Mouse (Mus musculus): ENCODE measurements at regions not wholly inside any gene's neighbourhood (a gene's known extent, or its start where the extent isn't known, plus 50 kb on each side); places are given as distances from the start of the nearest gene placed in this dataset.

DNA sequence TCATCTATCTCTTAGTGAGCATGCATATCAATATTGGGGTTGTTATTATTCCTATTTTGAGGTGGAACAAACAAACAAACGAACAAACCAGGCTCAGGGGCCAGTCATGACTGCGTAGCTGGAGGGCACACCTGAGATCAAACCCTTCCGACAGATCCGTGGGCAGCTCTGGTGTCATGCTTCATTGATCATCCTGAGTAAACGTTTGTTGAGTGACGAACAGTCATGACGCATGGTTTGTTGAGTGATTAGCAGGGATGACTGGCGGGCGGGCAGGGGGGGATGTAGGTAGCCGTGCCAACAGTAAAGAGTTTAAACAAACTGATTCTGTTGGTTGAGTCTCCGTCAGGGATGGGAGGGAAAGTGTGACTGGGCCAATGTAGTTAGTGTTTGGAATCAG, 55.8 kb downstream of the Camk2n1 start:
- TF ChIP-seq JUND (conservative IDR thresholded peaks at IDR 0.05; ENCODE audit: low read depth, low read length) (no peak), NRF1 (IDR thresholded peaks at IDR 0.05; ENCODE audit: low read depth, low read length) (no peak), SIN3A (IDR thresholded peaks at IDR 0.05; ENCODE audit: low read length) (no peak), PAX5 (IDR thresholded peaks at IDR 0.05; ENCODE audit: low read length) (no peak), POLR2A (IDR thresholded peaks at IDR 0.05; ENCODE audit: low read depth, low read length) (no peak), CHD1 (IDR thresholded peaks at IDR 0.05; ENCODE audit: low read depth, low read length) (no peak), MAX (IDR thresholded peaks at IDR 0.05; ENCODE audit: low read length) (no peak), CHD2 (IDR thresholded peaks at IDR 0.05; ENCODE audit: low read length) (no peak), MAFK (IDR thresholded peaks at IDR 0.05; ENCODE audit: insufficient replicate concordance, low read length) (no peak), ZC3H11A (IDR thresholded peaks at IDR 0.05; ENCODE audit: low read depth, low read length) (no peak)
- dilution Hi-C loops (cut with MboI; ENCODE audit: extremely low pct_ligation_motif_present, extremely low pct_unique_long_range_greater_than_20kb, low sequenced_read_pairs), result no loop called here
- H3K27ac ChIP-seq (ENCODE audit: insufficient read depth, low read depth), result no peak overlapping the region

GRCm38 (mm10) chr4:138513876-138514275, 59.8 kb downstream of the Camk2n1 start:
- Histone ChIP-seq H3K27ac (ENCODE audit: insufficient read depth, low read depth) (no peak overlapping the region), H3K4me1 (ENCODE audit: control insufficient read depth in 1 of 2, insufficient read depth in 2 of 2) (no peaks in the 10 kb centered on the region), H3K4me3 (replicated peaks in 1 of 3; ENCODE audit: low read depth in 2 of 3, low read length in 2 of 3, poor library complexity in 1 of 3) (no peak overlapping the region), H3K79me2 (replicated peaks; ENCODE audit: control insufficient read depth, extremely low read depth, insufficient read depth, poor library complexity, severe bottlenecking) (no peaks in the 10 kb centered on the region), H3K36me3 (replicated peaks in 1 of 2; ENCODE audit: control insufficient read depth in 1 of 2, insufficient read depth in 1 of 2, low read length in 1 of 2) (no peaks in the 10 kb centered on the region), H3K9me3 (replicated peaks; ENCODE audit: low read length) (peaks cover 2% of the 10 kb centered on the region), H3K27me3 (replicated peaks) (peaks cover 74% of the 10 kb centered on the region), H3K4me2 (ENCODE audit: insufficient read depth, low read depth, poor library complexity, severe bottlenecking) (no peak overlapping the region), H3K9ac (ENCODE audit: insufficient read depth, low read depth) (no peak overlapping the region)
- dilution Hi-C loops (cut with MboI; ENCODE audit: extremely low pct_ligation_motif_present, extremely low pct_unique_long_range_greater_than_20kb, low sequenced_read_pairs) (no loop called here), in situ Hi-C loops (cut with MboI; ENCODE audit: low pct_ligation_motif_present, low pct_unique_long_range_greater_than_20kb, low sequenced_read_pairs) (no loop called here)
- DNase-seq (ENCODE audit: extremely low read depth), result no peak
- TF ChIP-seq MXI1 (IDR thresholded peaks at IDR 0.05; ENCODE audit: low read depth, low read length), result no peak
- TF ChIP-seq POLR2AphosphoS2 (IDR thresholded peaks at IDR 0.05; ENCODE audit: low read depth, low read length), result no peak
- TF ChIP-seq MEF2A (IDR thresholded peaks at IDR 0.05; ENCODE audit: borderline replicate concordance, low read depth, low read length), result no peak
- no peak for TF ChIP-seq UBTF (IDR thresholded peaks at IDR 0.05; ENCODE audit: low read depth, low read length)
- TF ChIP-seq ZMIZ1 (IDR thresholded peaks at IDR 0.05; ENCODE audit: low read depth, low read length), result no peak
- no peak for TF ChIP-seq HCFC1 (IDR thresholded peaks at IDR 0.05; ENCODE audit: low read depth, low read length)
- TF ChIP-seq RCOR1 (conservative IDR thresholded peaks at IDR 0.05; ENCODE audit: low read depth, low read length), result no peak
- no peak for TF ChIP-seq POLR2A (IDR thresholded peaks at IDR 0.05; ENCODE audit: low read depth, low read length)
- TF ChIP-seq IRF4 (IDR thresholded peaks at IDR 0.05; ENCODE audit: low read depth, low read length), result no peak
- no peak for TF ChIP-seq SMC3 (IDR thresholded peaks at IDR 0.05; ENCODE audit: low read depth, low read length)
- TF ChIP-seq MAZ (IDR thresholded peaks at IDR 0.05; ENCODE audit: low read depth, low read length), result no peak
- TF ChIP-seq JUN (IDR thresholded peaks at IDR 0.05; ENCODE audit: insufficient read depth, low read depth, low read length), result no peak
- no peak for TF ChIP-seq SIN3A (IDR thresholded peaks at IDR 0.05; ENCODE audit: low read length)
- no peak for TF ChIP-seq E2F4 (IDR thresholded peaks at IDR 0.05; ENCODE audit: insufficient replicate concordance, low read depth, low read length)

More for the DNA sequence above, 55.8 kb downstream of the Camk2n1 start:
- in situ Hi-C loops (cut with MboI; ENCODE audit: low pct_ligation_motif_present, low pct_unique_long_range_greater_than_20kb, low sequenced_read_pairs), result no loop called here
- H3K9me3 ChIP-seq (replicated peaks; ENCODE audit: low read length), result peaks cover 2% of the 10 kb centered on the region
- H3K36me3 ChIP-seq (replicated peaks in 1 of 2; ENCODE audit: control insufficient read depth in 1 of 2, insufficient read depth in 1 of 2, low read length in 1 of 2), result no peaks in the 10 kb centered on the region
- DNase-seq (ENCODE audit: extremely low read depth), result no peak
- H3K9ac ChIP-seq (ENCODE audit: insufficient read depth, low read depth), result no peak overlapping the region
- no peaks in the 10 kb centered on the region for H3K4me1 ChIP-seq (ENCODE audit: control insufficient read depth in 1 of 2, insufficient read depth in 2 of 2)
- H3K4me3 ChIP-seq (replicated peaks in 1 of 3; ENCODE audit: low read depth in 2 of 3, low read length in 2 of 3, poor library complexity in 1 of 3), result no peak overlapping the region
- H3K27me3 ChIP-seq (replicated peaks), result peaks cover 82% of the 10 kb centered on the region
- H3K79me2 ChIP-seq (replicated peaks; ENCODE audit: control insufficient read depth, extremely low read depth, insufficient read depth, poor library complexity, severe bottlenecking), result no peaks in the 10 kb centered on the region
- H3K4me2 ChIP-seq (ENCODE audit: insufficient read depth, low read depth, poor library complexity, severe bottlenecking), result no peak overlapping the region

Measured in CH12.LX (cell line).